Mouse (Mus musculus): ENCODE results near the gene Gm11115. TPM values are rescaled to one million over a fixed set of nuclear protein-coding genes. Genes with fewer than 3 reads are reported as not detected.

Gene Gm11115
- polyA plus RNA-seq (2015; fragmentation: Nextera tagmentation; extraction: Ambion mirVana) = not detected in 2 replicates

- no peak within 1 kb of the TSS for H3K27ac ChIP-seq
- H3K9me3 ChIP-seq = no peaks in the 10 kb centered on the region
- no peak within 1 kb of the TSS for H3K9ac ChIP-seq
- H3K36me3 ChIP-seq = no peaks in the 10 kb centered on the region
- no peaks in the 10 kb centered on the region for H3K27me3 ChIP-seq (replicated peaks)
- ATAC-seq = no peak
- no peak within 1 kb of the TSS for H3K4me3 ChIP-seq (replicated peaks)
- H3K4me1 ChIP-seq (replicated peaks) = no peaks in the 10 kb centered on the region
- no peak within 1 kb of the TSS for H3K4me2 ChIP-seq (replicated peaks)
Measured at GRCm38 (mm10) chr5:88153999-88154398, at the start of gene Gm11115. Gene Gm11115 (minus strand): TSS chr5:88154099.

- Histone ChIP-seq H3K27me3 (replicated peaks) (no peaks in the 10 kb centered on the region), H3K4me2 (replicated peaks) (no peak within 1 kb of the TSS), H3K27ac (no peak within 1 kb of the TSS), H3K9ac (no peak within 1 kb of the TSS), H3K4me1 (replicated peaks) (no peaks in the 10 kb centered on the region), H3K4me3 (replicated peaks) (no peak within 1 kb of the TSS), H3K9me3 (no peaks in the 10 kb centered on the region), H3K36me3 (no peaks in the 10 kb centered on the region)
- no peak for ATAC-seq
- WGBS = 75% methylated on average over 1 of the region's 1 CpGs
Measured at GRCm38 (mm10) chr5:88111430-88111829, 42.5 kb downstream of the Gm11115 start, which contains the start of gene Gm11116. Gene Gm11116 (minus strand): TSS chr5:88111530.

Other genes starting within 250 kb of the Gm11115 start
- 0.13 and 0.37 TPM in 2 replicates for gene Csn3, start 228.5 kb downstream of the Gm11115 start, polyA plus RNA-seq (2015; fragmentation: Nextera tagmentation; extraction: Ambion mirVana)
- not detected in 2 replicates for gene 2310003L06Rik, start 184.6 kb downstream of the Gm11115 start, polyA plus RNA-seq (2015; fragmentation: Nextera tagmentation; extraction: Ambion mirVana)
- not detected in 2 replicates for gene Gm28434, start 184.6 kb downstream of the Gm11115 start, polyA plus RNA-seq (2015; fragmentation: Nextera tagmentation; extraction: Ambion mirVana)
- not detected in 2 replicates for gene Cabs1, start 174.7 kb downstream of the Gm11115 start, polyA plus RNA-seq (2015; fragmentation: Nextera tagmentation; extraction: Ambion mirVana)
- not detected in 2 replicates for gene Smr3a, start 151.6 kb downstream of the Gm11115 start, polyA plus RNA-seq (2015; fragmentation: Nextera tagmentation; extraction: Ambion mirVana)
- gene Smr2, start 67.5 kb downstream of the Gm11115 start, polyA plus RNA-seq (2015; fragmentation: Nextera tagmentation; extraction: Ambion mirVana) = not detected in 2 replicates
- gene Gm11116, start 42.6 kb downstream of the Gm11115 start, polyA plus RNA-seq (2015; fragmentation: Nextera tagmentation; extraction: Ambion mirVana) = not detected in 2 replicates
- gene Gm7714, start 114.8 kb upstream of the Gm11115 start, polyA plus RNA-seq (2015; fragmentation: Nextera tagmentation; extraction: Ambion mirVana) = not detected in 2 replicates
- gene Prol1, start 163.2 kb upstream of the Gm11115 start, polyA plus RNA-seq (2015; fragmentation: Nextera tagmentation; extraction: Ambion mirVana) = not detected in 2 replicates
- not detected in 2 replicates for gene Amtn, start 222.0 kb upstream of the Gm11115 start, polyA plus RNA-seq (2015; fragmentation: Nextera tagmentation; extraction: Ambion mirVana)